Mouse (Mus musculus): Measurements from ENCODE around the gene Plscr1. TPM values are rescaled to one million over a fixed set of nuclear protein-coding genes. Genes with fewer than 3 reads are reported as not detected.
A peak's percentile ranks its signal among the peaks of the same experiment; 100 is the strongest.

The Plscr1 gene
- total RNA-seq, 4 experiments from 2014 or later: 0.56 to 1.1 (median 0.81) TPM

DNA sequence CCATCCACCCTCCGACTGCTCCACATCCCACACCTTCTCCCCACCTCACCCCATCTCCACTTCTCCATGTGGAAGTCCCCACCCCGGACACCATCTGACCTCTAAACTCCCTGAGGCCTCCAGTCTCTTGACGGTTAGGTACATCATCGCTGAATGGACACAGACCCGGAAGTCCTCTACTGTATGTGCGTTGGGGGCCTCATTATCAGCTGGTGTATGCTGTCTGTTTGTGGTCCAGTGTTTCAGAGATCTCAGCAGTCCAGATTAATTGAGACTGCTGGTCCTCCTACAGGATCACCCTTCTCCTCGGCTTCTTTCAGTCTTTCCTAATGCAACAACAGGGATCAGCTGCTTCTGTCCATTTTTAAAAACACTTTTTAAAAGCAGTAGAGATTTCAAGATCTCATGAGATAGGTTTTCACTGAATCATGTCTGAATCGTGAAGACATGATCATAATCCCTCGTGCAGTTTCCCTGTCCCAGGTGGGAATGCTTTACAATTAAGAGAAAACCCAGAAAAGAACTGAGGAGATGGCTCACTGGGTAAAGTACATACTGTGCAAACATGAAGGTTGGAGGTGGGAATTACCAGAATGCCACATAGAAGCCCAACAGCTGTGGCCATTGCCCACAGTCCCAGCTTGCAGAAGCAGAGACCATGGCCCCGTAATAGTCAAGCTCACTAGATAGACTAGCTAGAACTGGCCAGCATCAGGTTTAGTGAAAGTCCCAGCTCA, 4.2 kb downstream of the Plscr1 start:
- DNase-seq (ENCODE audit: low spot score in 2 of 2): no peak

- DNase-seq (ENCODE audit: low spot score in 2 of 2): no peak
Measured at GRCm38 (mm10) chr9:92260481-92261159, 11.1 kb downstream of the Plscr1 start.

GRCm38 (mm10) chr9:92265719-92266118, 16.2 kb downstream of the Plscr1 start:
- DNase-seq (ENCODE audit: low spot score in 2 of 2): no peak

- DNase-seq (ENCODE audit: low spot score in 2 of 2): no peak
Measured at GRCm38 (mm10) chr9:92266558-92267171, 17.1 kb downstream of the Plscr1 start.

GRCm38 (mm10) chr9:92267732-92268131, 18.2 kb downstream of the Plscr1 start:
- DNase-seq (ENCODE audit: low spot score in 2 of 2): no peak

GRCm38 (mm10) chr9:92269829-92270404, 20.4 kb downstream of the Plscr1 start:
- DNase-seq (ENCODE audit: low spot score in 2 of 2): no peak

- DNase-seq (ENCODE audit: low spot score in 2 of 2): peak; percentile 50 to 69
Measured at GRCm38 (mm10) chr9:92270927-92271326, 21.4 kb downstream of the Plscr1 start.

GRCm38 (mm10) chr9:92272650-92273049, 23.1 kb downstream of the Plscr1 start:
- DNase-seq (ENCODE audit: low spot score in 2 of 2): no peak

GRCm38 (mm10) chr9:92273271-92273670, 23.7 kb downstream of the Plscr1 start:
- no peak for DNase-seq (ENCODE audit: low spot score in 2 of 2)

GRCm38 (mm10) chr9:92273956-92274762, 24.6 kb downstream of the Plscr1 start:
- DNase-seq (ENCODE audit: low spot score in 2 of 2): no peak

- DNase-seq (ENCODE audit: low spot score in 2 of 2): peak in 1 of 2 experiments; percentile 3
Measured at GRCm38 (mm10) chr9:92275486-92276207, 26.1 kb downstream of the Plscr1 start, which contains the start of gene Plscr2. TSS of gene Plscr2 (plus strand) at chr9:92275602.

DNA sequence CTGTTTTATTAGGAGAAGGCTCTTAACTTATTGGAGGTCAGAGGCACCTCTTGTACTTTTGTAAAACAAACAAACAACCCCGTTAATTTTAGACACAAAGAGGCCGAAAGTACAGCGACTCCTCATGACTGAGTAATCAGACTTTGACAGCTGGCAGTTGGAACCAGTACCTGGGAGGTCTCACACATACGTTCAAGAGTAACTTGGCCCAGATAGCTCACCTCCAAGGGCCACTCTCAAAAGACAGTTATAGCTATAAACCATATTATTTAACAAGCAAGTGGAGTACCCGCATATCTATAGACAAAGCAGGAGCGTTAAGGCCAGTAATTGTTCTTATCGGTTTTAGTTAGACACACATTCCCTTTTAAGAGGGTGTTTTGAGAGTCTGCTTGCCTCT, 26.8 kb downstream of the Plscr1 start:
- no peak for DNase-seq (ENCODE audit: low spot score in 2 of 2)

DNA sequence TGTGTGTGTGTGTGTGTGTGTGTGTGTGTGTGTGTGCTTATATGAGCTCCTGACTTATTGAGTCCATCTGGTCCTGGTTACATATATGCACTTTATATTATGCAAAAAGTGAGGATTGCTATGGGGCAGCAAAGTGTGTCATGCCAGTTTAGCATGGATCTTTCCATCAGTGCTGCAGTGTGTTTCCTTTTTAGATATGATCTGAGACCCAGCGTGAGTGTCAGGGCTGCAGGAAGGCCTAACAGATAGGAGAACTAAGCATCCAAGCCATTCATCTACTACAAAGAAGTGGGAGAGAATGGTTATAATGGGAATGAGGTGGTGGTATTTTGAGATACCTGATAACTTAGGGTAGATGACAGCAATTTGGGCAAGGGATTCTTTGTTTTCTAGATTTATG, 30.5 kb downstream of the Plscr1 start:
- no peak for DNase-seq (ENCODE audit: low spot score in 2 of 2)

GRCm38 (mm10) chr9:92282563-92283171, 33.1 kb downstream of the Plscr1 start:
- no peak for DNase-seq (ENCODE audit: low spot score in 2 of 2)

- no peak for DNase-seq (ENCODE audit: low spot score in 2 of 2)
Measured at GRCm38 (mm10) chr9:92289675-92290074, 40.1 kb downstream of the Plscr1 start.

GRCm38 (mm10) chr9:92292169-92292568, 42.6 kb downstream of the Plscr1 start:
- no peak for DNase-seq (ENCODE audit: low spot score in 2 of 2)

DNA sequence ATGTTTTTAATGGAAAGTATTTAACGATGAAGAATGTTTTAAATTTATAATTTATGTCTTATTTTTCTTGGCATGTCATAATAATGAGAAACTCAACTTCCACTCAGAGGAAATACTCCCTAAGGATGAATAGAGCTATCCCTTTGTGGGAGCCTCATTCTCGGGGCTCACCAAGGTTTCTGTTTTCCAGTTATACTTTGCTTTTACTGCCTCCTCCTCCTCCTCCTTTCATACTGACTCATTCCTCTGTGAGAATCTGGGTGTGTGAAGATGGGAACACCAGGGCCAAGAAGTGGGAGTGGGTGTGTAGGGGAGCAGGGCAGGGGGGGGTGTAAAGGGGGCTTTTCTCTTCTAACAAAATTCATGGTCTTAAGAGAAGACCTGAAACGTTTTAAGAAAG, 43.4 kb downstream of the Plscr1 start:
- no peak for DNase-seq (ENCODE audit: low spot score in 2 of 2)

GRCm38 (mm10) chr9:92293560-92294548, 44.3 kb downstream of the Plscr1 start:
- no peak for DNase-seq (ENCODE audit: low spot score in 2 of 2)

DNA sequence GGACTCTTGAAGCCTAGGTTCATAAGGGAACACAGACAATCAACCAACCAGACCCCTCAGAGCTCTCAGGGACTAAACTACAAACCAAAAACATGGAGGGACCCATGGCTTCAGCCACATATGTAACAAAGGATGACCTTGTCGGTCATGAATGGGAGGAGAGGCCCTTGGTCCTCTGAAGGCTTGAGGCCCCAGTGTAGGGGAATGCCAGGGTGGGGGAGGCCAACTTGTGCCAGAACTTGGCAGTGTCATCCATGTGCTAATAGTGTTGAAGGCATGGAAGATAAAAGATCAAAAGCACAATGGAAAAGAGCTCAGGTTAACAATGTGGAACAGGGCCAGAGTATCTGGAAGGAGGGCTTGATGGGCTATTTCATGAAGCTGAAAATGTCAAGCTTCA, 48.7 kb downstream of the Plscr1 start:
- DNase-seq (ENCODE audit: low spot score in 2 of 2): no peak
